Mouse (Mus musculus) heart, adult 2 months (tissue): ENCODE measurements around the gene Xpc.
A peak's percentile ranks its signal among the peaks of the same experiment; 100 is the strongest.

Experiments used
- CTCF ChIP-seq: fragments of 200-600 bp; IDR thresholded peaks from 2 replicates; pipeline ENCODE4 v1.8.1; 2022; ENCODE audit warnings: antibody characterized with exemption, mild to moderate bottlenecking, moderate library complexity
- EP300 ChIP-seq: fragments of 200-500 bp; IDR thresholded peaks from 2 replicates; pipeline ENCODE4 v1.6.1; 2011; ENCODE audit warnings: low read depth, low read length, control low read depth; ENCODE audit not compliant: insufficient read depth
- POLR2A ChIP-seq: fragments of 200-500 bp; IDR thresholded peaks from 2 replicates; pipeline ENCODE4 v1.6.1; 2011; ENCODE audit warnings: mild to moderate bottlenecking, low read depth, low read length, control low read depth; ENCODE audit not compliant: insufficient read depth

DNA sequence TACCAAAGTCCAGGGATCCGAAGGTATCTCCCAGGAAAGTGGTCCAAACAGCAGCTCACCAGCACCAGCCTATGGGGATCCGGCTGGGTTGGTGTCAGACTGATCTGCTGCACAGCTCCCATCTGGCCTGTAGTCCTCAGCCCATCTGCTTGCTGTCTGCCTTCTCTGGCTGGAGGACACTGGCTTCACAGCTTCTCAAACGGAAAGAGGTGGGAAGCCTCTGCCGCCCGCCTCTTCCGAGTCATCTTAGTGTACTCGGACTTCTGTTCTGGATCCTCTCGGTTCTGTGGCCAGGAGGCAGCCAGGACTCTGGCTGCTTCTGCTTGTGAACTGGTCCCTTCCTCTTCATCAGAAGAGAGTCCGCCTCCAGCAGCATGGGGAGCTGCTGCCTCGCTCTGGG, 25.8 kb downstream of the Xpc start:
- TF ChIP-seq POLR2A = peak; percentile 55
- TF ChIP-seq CTCF = no peak
- TF ChIP-seq EP300 = no peak
